Mouse (Mus musculus): ENCODE results near the gene Tbca. TPM values are rescaled to one million over a fixed set of nuclear protein-coding genes. Genes with fewer than 3 reads are reported as not detected.

Gene Tbca
- polyA plus RNA-seq, 1 experiment from 2014 or later: 259 TPM

GRCm38 (mm10) chr13:94811451-94811850 lies 22.7 kb downstream of the Tbca start:
- Histone ChIP-seq H3K4me3 (replicated peaks) (no peak overlapping the region), H3K9ac (replicated peaks) (no peak overlapping the region), H3K9me3 (no peaks in the 10 kb centered on the region), H3K4me1 (replicated peaks) (peaks cover 9% of the 10 kb centered on the region; the same call in 1 of the 2 replicates), H3K36me3 (no peaks in the 10 kb centered on the region), H3K4me2 (replicated peaks) (no peak overlapping the region), H3K27ac (no peak overlapping the region), H3K27me3 (no peaks in the 10 kb centered on the region)
- 96% methylated on average over 1 of the region's 1 CpGs for WGBS
- ATAC-seq: no peak

GRCm38 (mm10) chr13:94813770-94814169 lies 25.1 kb downstream of the Tbca start:
- 85% methylated on average over 3 of the region's 3 CpGs for WGBS
- H3K9ac ChIP-seq (replicated peaks): no peak overlapping the region
- H3K36me3 ChIP-seq: no peaks in the 10 kb centered on the region

GRCm38 (mm10) chr13:94820516-94820915 lies 31.8 kb downstream of the Tbca start:
- no peak overlapping the region for H3K4me2 ChIP-seq (replicated peaks)
- 48% methylated on average over 3 of the region's 3 CpGs for WGBS
- ATAC-seq: no peak
- no peak overlapping the region for H3K9ac ChIP-seq (replicated peaks)
- no peak overlapping the region for H3K4me3 ChIP-seq (replicated peaks)
- 0 out of 2 replicates have a peak, but pooled peaks cover 14% of the 10 kb centered on the region for H3K4me1 ChIP-seq (replicated peaks)
- H3K27me3 ChIP-seq: no peaks in the 10 kb centered on the region
- H3K27ac ChIP-seq: no peak overlapping the region
- H3K9me3 ChIP-seq: no peaks in the 10 kb centered on the region
- no peaks in the 10 kb centered on the region for H3K36me3 ChIP-seq

More at GRCm38 (mm10) chr13:94813770-94814169, 25.1 kb downstream of the Tbca start:
- no peak for ATAC-seq
- Histone ChIP-seq H3K9me3 (no peaks in the 10 kb centered on the region), H3K4me3 (replicated peaks) (no peak overlapping the region), H3K27me3 (no peaks in the 10 kb centered on the region), H3K27ac (no peak overlapping the region), H3K4me2 (replicated peaks) (no peak overlapping the region), H3K4me1 (replicated peaks) (0 out of 2 replicates have a peak, but pooled peaks cover 14% of the 10 kb centered on the region)

GRCm38 (mm10) chr13:94820956-94821355 lies 32.2 kb downstream of the Tbca start:
- Histone ChIP-seq H3K27me3 (no peaks in the 10 kb centered on the region), H3K36me3 (no peaks in the 10 kb centered on the region), H3K4me2 (replicated peaks) (no peak overlapping the region), H3K4me3 (replicated peaks) (no peak overlapping the region), H3K9ac (replicated peaks) (no peak overlapping the region), H3K27ac (no peak overlapping the region), H3K4me1 (replicated peaks) (0 out of 2 replicates have a peak, but pooled peaks cover 11% of the 10 kb centered on the region), H3K9me3 (no peaks in the 10 kb centered on the region)
- 73% methylated on average over 2 of the region's 2 CpGs for WGBS
- ATAC-seq: no peak

GRCm38 (mm10) chr13:94826389-94826788 lies 37.7 kb downstream of the Tbca start:
- H3K4me1 ChIP-seq (replicated peaks): no peaks in the 10 kb centered on the region
- H3K27ac ChIP-seq: no peak overlapping the region
- H3K4me3 ChIP-seq (replicated peaks): no peak overlapping the region
- no peak for ATAC-seq
- H3K36me3 ChIP-seq: no peaks in the 10 kb centered on the region
- no peak overlapping the region for H3K9ac ChIP-seq (replicated peaks)
- no peak overlapping the region for H3K4me2 ChIP-seq (replicated peaks)
- no peaks in the 10 kb centered on the region for H3K27me3 ChIP-seq
- no peaks in the 10 kb centered on the region for H3K9me3 ChIP-seq
- 92% methylated on average over 5 of the region's 5 CpGs for WGBS

- Histone ChIP-seq H3K4me2 (replicated peaks) (no peak overlapping the region), H3K27me3 (no peaks in the 10 kb centered on the region), H3K4me3 (replicated peaks) (no peak overlapping the region), H3K9me3 (no peaks in the 10 kb centered on the region), H3K27ac (no peak overlapping the region), H3K36me3 (no peaks in the 10 kb centered on the region), H3K9ac (replicated peaks) (no peak overlapping the region), H3K4me1 (replicated peaks) (no peaks in the 10 kb centered on the region)
- 97% methylated on average over 2 of the region's 2 CpGs for WGBS
- no peak for ATAC-seq
Measured at GRCm38 (mm10) chr13:94826986-94827385, 38.3 kb downstream of the Tbca start.

- Histone ChIP-seq H3K36me3 (peaks cover 6% of the 10 kb centered on the region), H3K9me3 (no peaks in the 10 kb centered on the region), H3K4me2 (replicated peaks) (no peak overlapping the region), H3K27ac (no peak overlapping the region), H3K4me3 (replicated peaks) (no peak overlapping the region), H3K9ac (replicated peaks) (no peak overlapping the region), H3K27me3 (no peaks in the 10 kb centered on the region), H3K4me1 (replicated peaks) (no peaks in the 10 kb centered on the region)
- WGBS: 43% methylated on average over 2 of the region's 2 CpGs
- no peak for ATAC-seq
Measured at GRCm38 (mm10) chr13:94827847-94828246, 39.1 kb downstream of the Tbca start.

GRCm38 (mm10) chr13:94838047-94838720 lies 49.5 kb downstream of the Tbca start:
- Histone ChIP-seq H3K4me1 (replicated peaks) (no peaks in the 10 kb centered on the region; the same call in 1 of the 2 replicates), H3K27me3 (no peaks in the 10 kb centered on the region), H3K4me3 (replicated peaks) (no peak overlapping the region), H3K36me3 (peaks cover 23% of the 10 kb centered on the region), H3K9me3 (no peaks in the 10 kb centered on the region), H3K9ac (replicated peaks) (no peak overlapping the region), H3K27ac (no peak overlapping the region), H3K4me2 (replicated peaks) (no peak overlapping the region)
- ATAC-seq: no peak
- WGBS: 77% methylated on average over 5 of the region's 5 CpGs

GRCm38 (mm10) chr13:94838756-94839337 lies 50.1 kb downstream of the Tbca start:
- 83% methylated on average over 8 of the region's 8 CpGs for WGBS
- peak; percentile 74 for ATAC-seq
- no peaks in the 10 kb centered on the region for H3K27me3 ChIP-seq
- no peaks in the 10 kb centered on the region; the same call in 1 of the 2 replicates for H3K4me1 ChIP-seq (replicated peaks)
- H3K9ac ChIP-seq (replicated peaks): no peak overlapping the region
- H3K9me3 ChIP-seq: no peaks in the 10 kb centered on the region
- H3K36me3 ChIP-seq: peaks cover 23% of the 10 kb centered on the region
- H3K4me3 ChIP-seq (replicated peaks): no peak overlapping the region
- peak overlapping the region; percentile 47; the same call in 1 of the 2 replicates for H3K27ac ChIP-seq
- no peak overlapping the region for H3K4me2 ChIP-seq (replicated peaks)

GRCm38 (mm10) chr13:94843236-94843635 lies 54.5 kb downstream of the Tbca start:
- H3K36me3 ChIP-seq: peaks cover 20% of the 10 kb centered on the region
- H3K9ac ChIP-seq (replicated peaks): no peak overlapping the region
- no peaks in the 10 kb centered on the region for H3K27me3 ChIP-seq
- H3K4me3 ChIP-seq (replicated peaks): no peak overlapping the region
- H3K4me1 ChIP-seq (replicated peaks): no peaks in the 10 kb centered on the region; the same call in 1 of the 2 replicates
- H3K9me3 ChIP-seq: no peaks in the 10 kb centered on the region
- WGBS: 66% methylated on average over 5 of the region's 5 CpGs
- H3K27ac ChIP-seq: no peak overlapping the region
- ATAC-seq: no peak
- no peak overlapping the region for H3K4me2 ChIP-seq (replicated peaks)

- Histone ChIP-seq H3K4me2 (replicated peaks) (no peak overlapping the region), H3K9me3 (no peaks in the 10 kb centered on the region), H3K27me3 (peaks cover 16% of the 10 kb centered on the region), H3K4me3 (replicated peaks) (no peak overlapping the region), H3K36me3 (0 out of 2 replicates have a peak, but pooled peaks cover 6% of the 10 kb centered on the region), H3K9ac (replicated peaks) (no peak overlapping the region), H3K4me1 (replicated peaks) (no peaks in the 10 kb centered on the region), H3K27ac (no peak overlapping the region)
- WGBS: 76% methylated on average over 7 of the region's 7 CpGs
- ATAC-seq: no peak
Measured at GRCm38 (mm10) chr13:94847870-94848269, 59.2 kb downstream of the Tbca start.

GRCm38 (mm10) chr13:94849351-94849750 lies 60.6 kb downstream of the Tbca start:
- no peaks in the 10 kb centered on the region for H3K4me1 ChIP-seq (replicated peaks)
- WGBS: 82% methylated on average over 13 of the region's 13 CpGs
- no peak overlapping the region for H3K4me3 ChIP-seq (replicated peaks)
- H3K9ac ChIP-seq (replicated peaks): no peak overlapping the region
- peaks cover 27% of the 10 kb centered on the region for H3K27me3 ChIP-seq
- H3K9me3 ChIP-seq: no peaks in the 10 kb centered on the region
- H3K27ac ChIP-seq: no peak overlapping the region
- H3K36me3 ChIP-seq: no peaks in the 10 kb centered on the region
- no peak for ATAC-seq
- no peak overlapping the region for H3K4me2 ChIP-seq (replicated peaks)

Measured in midbrain, embryonic 13.5 days (tissue).